Mouse (Mus musculus) megakaryocyte, embryonic 14.5 days (primary cell): ENCODE data around the gene Gm13279.

Experiments
- FLI1 ChIP-seq: IDR thresholded peaks from 2 replicates; pipeline ENCODE4 v1.6.1; 2012; ENCODE audit warnings: low read length, inconsistent platforms, mixed read lengths
- GATA1 ChIP-seq: IDR thresholded peaks from 3 replicates; pipeline ENCODE4 v1.6.1; 2012; ENCODE audit warnings: mixed read lengths, low read length, inconsistent platforms, borderline replicate concordance

GRCm38 (mm10) chr4:88822995-88823394 is 25.8 kb downstream of the Gm13279 start:
- TF ChIP-seq GATA1 = no peak
- no peak for TF ChIP-seq FLI1
